Mouse (Mus musculus) erythroid progenitor cell, adult 5-6 weeks (primary cell): ENCODE results near the gene Tex33. TPM values are rescaled to one million over a fixed set of nuclear protein-coding genes. Genes with fewer than 3 reads are reported as not detected.

ENCODE experiments used
- ATAC-seq: replicated peaks from 2 replicates; pipeline ENCODE4 v1.8.0; 2016; ENCODE audit warnings: moderate number of reproducible peaks, mild to moderate bottlenecking, moderate TSS enrichment, inconsistent platforms; ENCODE audit not compliant: poor library complexity, low FRiP score, severe bottlenecking
- total RNA-seq, 2 experiments: library from RNA; stranded (forward) in 1 of 2; stranded (reverse) in 1 of 2; fragments of 150-400 nt in 1 of 2; fragments of 186-747, 209-891 nt in 1 of 2; gene quantifications; 2 replicates each; pipeline versions ENCODE4 v1.2.3 to v1.2.4; 2015 to 2017; ENCODE audit warnings: low replicate concordance in 2 of 2

The Tex33 gene
- total RNA-seq, 2 experiments from 2014 or later = not detected

- no peak for ATAC-seq
Measured at GRCm38 (mm10) chr15:78420395-78420794, 24.7 kb upstream of the Tex33 start.

DNA sequence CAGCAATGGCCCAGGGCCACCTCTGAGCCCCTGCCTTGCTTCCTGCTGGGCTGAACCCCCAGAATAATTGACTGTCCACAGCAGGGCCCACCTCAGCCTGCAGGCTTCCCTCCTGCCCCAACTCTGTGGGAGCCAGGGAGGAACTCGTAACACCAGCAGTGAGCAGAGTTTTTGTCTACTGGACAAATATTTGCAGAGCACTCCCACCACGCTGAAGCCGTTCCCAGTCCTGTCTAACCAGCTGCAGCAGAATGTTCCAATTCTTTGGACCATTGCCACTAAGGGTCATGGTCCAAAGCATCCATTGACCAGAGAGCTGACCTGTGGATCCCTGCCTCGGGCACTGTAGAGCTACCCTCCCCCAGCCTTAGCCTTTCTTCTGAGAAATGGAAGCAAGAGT is 21.2 kb upstream of the Tex33 start:
- ATAC-seq = no peak

GRCm38 (mm10) chr15:78414157-78414556 is 18.4 kb upstream of the Tex33 start:
- ATAC-seq = no peak

GRCm38 (mm10) chr15:78413719-78414117 is 18.0 kb upstream of the Tex33 start:
- no peak; the same call in 1 of the 2 replicates for ATAC-seq

GRCm38 (mm10) chr15:78413083-78413718 is 17.5 kb upstream of the Tex33 start:
- ATAC-seq = peak; percentile 90

DNA sequence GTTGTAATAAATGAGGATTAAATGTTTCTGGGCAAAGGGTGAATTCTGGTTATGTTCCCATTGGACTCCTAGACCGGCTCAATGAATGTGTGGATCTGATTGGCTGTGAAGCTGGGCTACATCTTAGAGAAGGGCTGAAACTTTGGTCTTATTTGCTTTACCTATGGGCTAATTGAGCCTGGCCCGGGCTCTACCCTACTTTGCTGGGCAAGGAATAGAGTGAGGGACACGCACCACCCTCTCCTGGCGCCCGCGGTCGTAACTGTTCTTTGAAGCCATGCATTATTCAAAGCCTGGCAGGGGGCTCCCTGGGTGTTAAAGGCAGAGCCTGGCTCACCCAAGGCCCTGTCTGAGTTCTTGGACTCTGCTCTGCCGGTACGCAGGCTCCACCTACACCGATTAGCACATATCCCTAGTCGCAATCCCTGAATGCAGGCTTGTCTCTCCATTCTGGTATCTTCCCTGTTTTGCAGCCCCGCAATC is 13.9 kb upstream of the Tex33 start:
- ATAC-seq = no peak

DNA sequence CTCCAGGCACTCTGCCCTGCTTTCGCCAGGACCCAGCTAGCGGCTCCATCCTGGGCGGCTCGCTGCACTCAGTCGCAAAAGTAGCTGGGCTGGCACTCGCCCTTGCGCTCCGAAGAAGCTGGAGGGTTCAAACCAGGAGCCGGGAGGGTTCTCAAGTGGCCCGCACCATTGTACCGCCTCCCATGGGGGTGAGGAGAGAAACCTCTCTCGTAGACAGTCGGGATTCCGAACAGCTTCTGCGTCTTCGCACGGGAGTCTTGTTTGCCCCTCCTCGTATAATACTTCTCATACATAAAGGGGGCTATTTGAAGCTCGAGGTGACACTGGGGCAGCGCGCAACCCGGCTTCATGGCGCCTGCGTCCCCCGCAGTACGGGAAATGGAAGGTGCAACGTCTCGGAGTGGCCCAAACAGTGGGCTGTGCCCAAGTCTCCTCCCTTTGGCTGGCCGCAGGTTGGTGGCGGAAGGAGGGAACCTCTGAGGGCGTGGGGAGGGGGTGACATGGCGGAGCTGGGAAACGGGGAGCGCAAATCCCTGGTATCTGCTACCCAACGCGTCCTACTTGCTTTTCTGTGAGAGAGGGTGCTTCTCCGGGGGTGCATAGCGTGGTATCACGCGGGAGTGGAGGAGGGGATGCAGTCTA is 10.7 kb upstream of the Tex33 start, which contains the start of gene Mpst:
Gene Mpst (plus strand): TSS at position 124 of the 642 bp plus-strand sequence.
- ATAC-seq = peak; percentile 83

- peak; percentile 71 for ATAC-seq
Measured at GRCm38 (mm10) chr15:78405517-78406211, 10.0 kb upstream of the Tex33 start, which contains the start of gene Tst. Gene Tst, minus strand, starts transcription at chr15:78405907.

DNA sequence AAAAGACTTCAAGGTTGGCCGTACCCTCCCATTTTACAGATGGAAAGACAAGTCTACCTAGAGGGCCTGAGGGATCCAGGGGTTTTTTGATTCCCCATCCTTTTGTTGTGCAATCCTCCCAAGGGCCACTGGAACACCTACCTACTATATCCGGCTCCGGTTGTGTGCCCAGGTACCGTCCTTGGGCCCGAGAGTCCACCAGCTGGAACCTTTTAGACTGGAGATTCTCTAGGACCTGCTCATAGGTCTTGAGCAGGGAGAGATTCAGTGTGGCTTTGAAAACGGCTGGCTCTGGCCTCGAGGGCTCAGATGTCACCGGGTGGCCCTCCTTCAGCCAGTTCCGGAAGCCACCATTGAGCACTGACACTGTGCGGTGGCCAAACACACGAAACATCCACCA is 9.4 kb upstream of the Tex33 start:
- no peak for ATAC-seq

- ATAC-seq = no peak
Measured at GRCm38 (mm10) chr15:78403896-78404295, 8.2 kb upstream of the Tex33 start.

DNA sequence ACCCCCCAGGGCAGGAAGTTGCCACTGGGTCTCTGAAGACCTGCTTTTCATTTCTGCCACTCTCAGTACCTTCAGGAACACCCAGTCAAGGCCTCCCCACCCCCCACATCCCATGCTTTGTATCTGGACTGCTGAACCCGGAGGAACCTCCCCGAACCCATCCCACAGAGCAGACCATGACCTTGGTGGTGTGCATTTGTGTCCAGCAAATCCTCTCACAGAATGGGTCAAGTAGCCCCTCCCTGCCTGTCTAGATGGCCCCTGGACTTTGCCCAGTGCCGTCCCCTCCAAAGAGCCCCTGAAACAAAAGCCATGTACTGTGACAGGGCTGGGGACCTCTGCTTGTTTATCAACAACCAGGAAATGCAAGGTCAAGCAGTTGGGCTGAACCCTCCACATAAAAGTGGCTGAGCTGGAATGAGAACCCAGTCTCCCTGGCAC is 7.6 kb upstream of the Tex33 start:
- ATAC-seq = no peak

GRCm38 (mm10) chr15:78402423-78402822 is 6.7 kb upstream of the Tex33 start:
- ATAC-seq = no peak

DNA sequence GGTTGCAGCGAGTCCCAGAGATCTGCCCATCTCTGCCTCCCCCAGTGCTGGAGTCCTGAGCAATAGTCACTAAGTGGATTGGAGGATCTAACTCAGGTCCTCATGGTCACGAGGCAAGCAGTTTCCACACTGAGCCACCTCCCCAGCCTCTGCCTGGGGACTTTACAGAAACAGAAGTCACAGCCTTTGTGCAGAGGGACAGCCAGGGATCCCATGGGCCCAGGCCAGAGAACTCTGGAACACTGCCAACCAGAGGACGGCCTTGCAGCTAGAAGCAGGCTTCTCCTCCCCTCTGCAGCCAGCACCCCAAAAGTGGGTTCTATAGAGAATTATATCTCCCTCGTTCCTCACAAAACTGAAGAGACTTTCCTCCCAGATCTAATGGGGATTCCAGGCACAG is 6.2 kb upstream of the Tex33 start:
- ATAC-seq = no peak

DNA sequence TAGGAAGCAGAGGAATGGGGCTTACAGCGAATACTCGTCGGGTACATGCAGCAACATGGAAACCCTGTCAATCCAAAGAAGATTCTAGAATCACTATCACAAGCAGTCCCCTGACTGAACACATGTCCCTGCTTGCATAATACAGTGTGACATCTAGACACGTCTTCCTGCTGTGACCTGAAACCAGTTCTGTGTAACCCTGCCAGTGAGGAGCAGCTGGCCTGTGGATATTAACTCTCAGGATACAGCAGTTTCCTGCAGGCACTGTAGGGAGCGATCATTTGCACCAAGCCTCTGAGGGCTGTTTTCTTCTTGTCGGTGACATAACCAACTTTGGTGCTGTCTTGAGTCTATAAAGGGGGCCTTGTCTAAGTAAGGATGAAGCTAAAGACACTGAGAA is 5.6 kb upstream of the Tex33 start:
- ATAC-seq = no peak

DNA sequence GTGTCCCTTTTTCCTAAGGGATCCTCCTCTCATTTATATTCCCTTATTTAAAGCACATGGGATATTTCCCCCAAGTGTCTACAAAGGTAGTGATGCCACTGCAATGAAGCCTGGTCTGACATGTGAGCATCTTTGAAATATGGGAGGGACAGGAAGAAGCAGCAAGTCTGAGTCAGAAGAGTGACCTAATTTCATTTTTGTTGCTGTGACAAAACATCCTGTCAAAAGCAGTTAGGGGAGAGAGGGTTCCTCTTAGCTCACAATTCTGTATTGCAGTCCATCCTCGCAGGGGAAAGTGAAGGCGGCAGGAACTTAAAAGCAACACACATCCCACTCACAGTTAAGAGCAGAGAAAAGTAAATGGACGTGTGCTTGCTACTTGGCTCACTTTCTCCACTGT is 4.9 kb downstream of the Tex33 start:
- ATAC-seq = no peak

DNA sequence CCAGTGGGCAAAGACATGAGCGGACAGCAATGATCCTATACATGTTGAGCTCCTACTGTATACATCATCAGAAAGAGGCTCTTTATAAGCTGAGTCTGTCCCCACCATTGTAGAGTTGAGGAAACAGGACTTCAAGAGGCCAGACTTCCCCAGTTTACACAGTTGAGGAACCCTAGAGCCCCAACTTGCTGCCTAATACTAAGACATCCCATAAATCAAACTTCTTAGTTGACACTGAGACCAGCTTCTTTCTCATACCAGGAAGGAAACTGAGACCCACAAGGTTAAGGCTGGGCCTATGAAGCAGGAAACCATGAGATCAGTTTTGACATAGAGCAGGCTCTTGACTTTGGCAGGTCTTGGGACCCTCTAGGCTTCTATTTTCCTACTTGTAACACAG is 10.1 kb downstream of the Tex33 start:
- ATAC-seq = no peak

GRCm38 (mm10) chr15:78384220-78385116 is 11.2 kb downstream of the Tex33 start:
- no peak for ATAC-seq

- no peak for ATAC-seq
Measured at GRCm38 (mm10) chr15:78383450-78384219, 12.1 kb downstream of the Tex33 start.

GRCm38 (mm10) chr15:78382115-78382514 is 13.6 kb downstream of the Tex33 start:
- ATAC-seq = no peak
